Mouse (Mus musculus) lung, postnatal 0 days (tissue): ENCODE measurements around the gene Iqce.

ENCODE experiments used
- CTCF ChIP-seq: IDR thresholded peaks from 2 replicates; pipeline ENCODE4 v1.5.1; 2016; ENCODE audit warnings: antibody characterized with exemption, mild to moderate bottlenecking
- EP300 ChIP-seq: IDR thresholded peaks from 2 replicates; pipeline ENCODE4 v1.6.1; 2016; ENCODE audit warnings: antibody characterized with exemption, mild to moderate bottlenecking, control low read depth

DNA sequence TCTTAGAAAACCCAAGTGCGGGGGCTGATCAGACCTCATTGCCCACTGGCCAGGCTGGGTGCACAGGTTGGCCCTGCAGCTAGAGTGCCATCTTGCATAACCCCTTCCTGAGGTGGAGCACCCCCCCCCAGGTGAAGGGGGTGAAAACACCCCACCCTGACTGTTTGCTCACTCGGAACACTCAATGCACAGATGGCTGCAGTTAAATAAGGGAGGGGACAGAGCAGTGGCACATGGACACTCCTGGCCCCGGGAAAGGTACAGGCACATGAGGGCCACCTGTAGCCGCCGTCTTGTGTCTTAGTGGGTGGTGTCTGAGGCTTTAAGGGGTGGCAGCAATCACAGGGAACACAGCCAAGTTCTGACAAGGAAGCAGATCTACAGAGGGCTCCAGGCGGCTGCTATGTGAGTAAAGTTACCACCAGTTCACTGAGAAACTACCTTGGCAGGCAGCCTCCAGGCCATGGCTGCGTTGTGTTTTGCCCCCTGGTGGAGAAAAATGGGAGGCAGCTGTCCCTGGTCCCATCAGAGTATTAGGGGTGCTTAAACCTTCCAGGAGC is 38.5 kb downstream of the Iqce start:
- TF ChIP-seq CTCF (peak; percentile 87), EP300 (no peak)
